Mouse (Mus musculus): ENCODE data around the gene Rgs9bp.
"Not testable (repeated sequence)": the region's sequence is repeated elsewhere in the genome, so short reads cannot be mapped to it uniquely, and the experiment has no call there.

Gene Rgs9bp

GRCm38 (mm10) chr7:35535750-35536512, 49.5 kb downstream of the Rgs9bp start:
- in situ Hi-C loops (cut with MboI; ENCODE audit: low sequenced_read_pairs): no loop called here

GRCm38 (mm10) chr7:35530544-35530943, 54.8 kb downstream of the Rgs9bp start:
- in situ Hi-C loops (cut with MboI; ENCODE audit: low sequenced_read_pairs): not testable (repeated sequence)

- in situ Hi-C loops (cut with MboI; ENCODE audit: low sequenced_read_pairs): no loop called here
Measured at GRCm38 (mm10) chr7:35530026-35530425, 55.4 kb downstream of the Rgs9bp start.
